Mouse (Mus musculus): Measurements from ENCODE around the gene S100a3. TPM values are rescaled to one million over a fixed set of nuclear protein-coding genes. Genes with fewer than 3 reads are reported as not detected.

Gene S100a3
- polyA plus RNA-seq (2014; fragmentation: Illumina TruSeq; extraction: RNeasy Lipid Tissue Mini Kit (QIAGEN cat#74804); ENCODE audit: low read depth, low replicate concordance), result not detected

DNA sequence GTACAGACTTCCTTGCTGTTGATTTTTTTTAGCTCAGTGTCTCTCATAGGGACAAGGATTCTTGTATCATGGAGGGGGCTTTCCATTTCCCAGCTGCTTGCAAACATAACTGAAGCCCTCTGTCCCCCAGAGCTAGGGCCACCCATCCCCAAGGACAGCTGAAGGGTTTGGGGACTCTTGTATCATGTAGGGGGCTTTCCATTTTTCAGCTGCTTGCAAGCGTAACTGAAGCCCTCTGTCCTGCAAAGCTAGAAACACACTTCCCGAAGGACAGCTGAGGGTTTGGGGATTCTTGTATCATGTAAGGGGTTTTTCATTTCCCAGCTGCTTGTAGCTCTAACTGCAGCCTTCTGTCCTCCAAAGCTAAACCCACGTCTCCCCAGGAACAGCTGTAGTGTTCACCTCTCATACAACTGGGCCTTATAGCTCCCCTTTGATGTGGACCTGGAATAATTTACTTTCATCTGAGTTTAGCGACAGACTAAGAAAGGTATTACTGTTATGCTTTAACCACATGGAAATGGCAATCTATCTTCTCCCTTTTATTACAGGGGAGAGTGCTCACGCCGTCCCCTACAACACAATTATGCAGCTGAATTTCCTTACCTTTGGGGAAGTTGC is at the start of gene S100a3:
TSS of gene S100a3 (plus strand) at position 571 of the 621 bp plus-strand sequence.

DNA sequence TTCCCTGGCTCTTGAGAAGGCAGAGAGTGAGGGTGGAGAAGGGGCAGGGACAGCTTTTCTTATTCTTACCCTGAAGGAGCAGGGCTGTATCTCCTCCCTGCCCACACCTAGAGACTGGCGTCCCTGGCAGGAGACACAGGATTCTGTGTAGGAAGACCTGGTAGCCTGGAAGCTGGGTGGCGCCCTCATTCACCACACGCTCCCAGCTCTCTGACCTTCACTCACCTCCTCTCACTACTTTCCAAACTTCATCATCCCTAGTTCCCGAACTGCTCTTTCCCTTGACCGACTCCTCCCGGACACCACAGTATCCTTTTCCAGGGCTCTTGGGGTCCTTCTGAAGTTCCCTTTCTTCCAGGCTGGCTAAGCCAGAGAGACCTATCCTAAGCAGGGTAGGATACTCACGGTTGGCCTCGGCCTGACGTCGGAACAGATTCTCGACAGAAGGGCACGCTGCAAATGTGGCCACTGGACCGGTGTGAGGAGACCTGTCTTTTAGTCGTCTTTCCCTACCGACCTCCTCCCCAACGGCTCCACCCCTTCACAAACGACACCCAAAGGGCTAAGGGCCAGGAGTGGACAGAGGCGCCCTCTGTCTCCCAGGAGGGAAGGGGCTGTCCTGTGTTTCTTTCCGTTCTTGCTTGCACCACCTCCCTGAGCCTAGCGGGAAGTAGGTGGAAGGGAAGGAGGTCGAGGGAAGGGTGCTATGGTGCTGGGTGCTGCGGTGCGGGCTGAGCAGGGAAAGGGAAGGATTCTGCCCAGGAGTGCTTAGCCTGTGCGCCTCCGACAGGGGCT is 46.4 kb upstream of the S100a3 start, which contains the start of the genes S100a1 and S100a13:
TSS of gene S100a1 (minus strand) at position 597 of the 795 bp plus-strand sequence.
TSS of gene S100a13 (plus strand) at position 640 of the 795 bp plus-strand sequence.

DNA sequence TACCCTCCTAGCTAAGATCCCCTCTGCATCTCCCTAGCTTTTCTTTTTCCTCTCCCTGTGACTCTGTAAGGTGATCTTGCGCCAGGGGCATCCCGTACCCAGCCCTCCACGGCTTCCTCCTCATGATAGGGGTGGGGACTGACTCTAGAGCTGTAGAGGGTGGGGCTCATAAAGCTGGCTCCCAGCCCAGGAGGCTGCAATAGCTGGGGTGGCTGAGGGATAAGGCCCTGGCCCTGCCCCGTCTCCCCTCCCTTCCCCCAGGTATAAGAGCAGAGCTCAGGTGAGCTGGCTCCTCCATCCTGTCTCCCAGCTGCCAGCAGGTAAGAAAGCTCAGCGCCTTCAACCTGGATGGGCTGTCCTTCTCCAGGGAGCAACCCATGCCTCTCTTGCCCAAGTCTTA is 33.8 kb upstream of the S100a3 start, which contains the start of gene S100a14:
TSS of gene S100a14 (plus strand) at position 277 of the 400 bp plus-strand sequence.

DNA sequence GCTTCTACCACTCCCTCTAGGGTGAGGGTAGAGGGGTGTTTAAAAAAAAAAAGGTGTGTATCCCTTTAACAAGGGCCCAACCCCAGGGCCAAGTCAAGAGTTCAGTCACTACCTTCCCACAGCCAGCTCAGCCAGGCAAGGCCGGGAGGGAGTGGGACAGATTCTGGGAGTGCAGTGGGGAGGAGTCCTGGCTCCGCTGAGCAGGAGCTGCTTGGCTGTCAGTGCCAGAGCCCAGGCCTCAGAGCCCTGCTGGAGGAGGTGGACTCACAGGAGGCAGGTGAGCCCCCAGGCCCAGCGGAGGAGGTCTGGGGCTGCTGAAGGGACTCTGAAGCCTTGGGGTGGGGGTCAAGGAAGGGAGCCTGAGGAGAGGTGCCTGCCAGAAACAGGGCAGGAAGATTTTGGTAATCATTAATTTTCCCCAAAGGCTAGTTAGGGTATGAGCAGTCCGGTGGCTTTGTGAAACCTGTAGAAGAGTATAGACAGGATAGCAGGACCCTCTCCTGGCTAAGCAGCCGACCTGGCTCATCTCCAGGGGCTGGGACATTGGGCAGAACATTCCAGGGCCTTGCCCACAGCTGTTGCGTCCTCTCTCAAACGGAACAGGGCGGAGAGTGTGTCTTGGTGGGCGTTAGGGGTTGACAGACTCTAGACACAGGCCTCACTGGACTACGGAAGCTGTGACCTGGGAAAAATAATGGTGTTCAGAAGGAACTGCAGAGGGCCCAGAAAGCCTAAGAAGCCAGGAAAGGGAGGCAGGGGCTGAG is 23.1 kb upstream of the S100a3 start, which contains the start of gene S100a16:
TSS of gene S100a16 (plus strand) at position 114 of the 764 bp plus-strand sequence.

DNA sequence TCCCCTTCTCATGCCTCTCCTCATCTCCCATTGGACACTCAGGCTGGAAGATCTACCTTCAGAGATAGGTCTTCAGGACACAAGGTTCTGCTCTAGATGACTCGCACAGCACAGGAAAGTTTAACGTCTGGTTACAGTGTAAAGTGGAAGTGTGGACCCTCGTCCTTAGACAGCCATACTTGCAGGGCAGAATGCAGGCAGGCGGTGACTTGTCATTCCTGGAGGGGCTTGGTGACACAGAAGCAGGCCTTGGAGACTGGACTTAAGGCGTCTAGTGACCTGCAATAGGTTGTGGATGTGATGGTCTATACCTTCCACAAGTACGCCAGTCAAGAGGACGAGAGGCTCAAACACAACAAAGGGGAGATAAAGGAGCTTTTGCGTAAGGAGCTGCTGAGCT is 29.6 kb downstream of the S100a3 start, which contains the start of gene S100a2:
TSS of gene S100a2 (plus strand) at position 301 of the 400 bp plus-strand sequence.

DNA sequence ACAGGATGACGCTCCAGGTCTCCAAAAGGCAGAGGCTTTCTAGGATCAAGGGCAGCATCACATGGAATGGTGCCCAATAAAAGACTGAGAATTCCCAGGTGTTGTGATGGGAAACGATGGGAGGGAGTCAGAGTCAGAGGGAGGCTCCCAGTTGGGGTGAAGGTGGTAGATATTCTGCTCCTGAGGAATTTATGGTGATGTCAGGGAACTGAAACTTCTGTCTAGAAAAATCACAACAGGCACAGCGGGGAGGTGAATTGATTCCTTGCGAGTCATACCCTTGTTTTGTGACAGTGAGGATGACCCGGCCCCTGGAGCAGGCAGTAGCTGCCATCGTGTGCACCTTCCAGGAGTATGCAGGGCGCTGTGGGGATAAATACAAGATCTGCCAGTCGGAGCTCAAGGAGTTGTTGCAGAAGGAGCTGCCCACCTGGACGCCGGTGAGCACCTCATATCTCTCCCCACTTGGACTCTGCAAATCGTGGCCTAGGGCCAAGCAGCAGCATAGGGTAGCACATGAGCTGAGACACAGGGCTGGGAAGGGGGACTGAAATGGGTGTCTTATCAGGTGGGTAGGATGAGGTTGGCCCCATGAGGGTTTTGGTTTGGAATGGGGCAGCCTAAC is 41.2 kb downstream of the S100a3 start, which contains the start of gene Gm42674:
TSS of gene Gm42674 (plus strand) at position 419 of the 625 bp plus-strand sequence.

DNA sequence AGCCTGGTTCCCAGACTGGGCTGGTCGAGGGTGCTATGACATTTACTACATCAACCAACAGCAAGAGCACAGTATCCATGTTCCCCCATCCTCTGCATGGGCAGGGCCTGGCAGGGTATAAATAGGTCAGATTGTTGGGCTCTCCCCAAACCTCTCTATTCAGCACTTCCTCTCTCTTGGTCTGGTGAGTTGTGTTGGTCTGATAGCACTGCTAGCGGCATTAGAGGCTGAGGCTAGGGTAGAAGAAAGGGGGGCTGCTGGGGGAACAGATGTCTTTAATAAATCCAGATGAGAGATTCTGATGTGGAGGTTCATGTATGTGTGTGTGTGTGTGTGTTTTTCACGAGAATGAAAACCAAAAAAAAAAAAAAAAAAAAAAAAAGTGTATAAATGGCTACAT is 43.2 kb downstream of the S100a3 start, which contains the start of gene S100a4:
TSS of gene S100a4 (plus strand) at position 149 of the 400 bp plus-strand sequence.

DNA sequence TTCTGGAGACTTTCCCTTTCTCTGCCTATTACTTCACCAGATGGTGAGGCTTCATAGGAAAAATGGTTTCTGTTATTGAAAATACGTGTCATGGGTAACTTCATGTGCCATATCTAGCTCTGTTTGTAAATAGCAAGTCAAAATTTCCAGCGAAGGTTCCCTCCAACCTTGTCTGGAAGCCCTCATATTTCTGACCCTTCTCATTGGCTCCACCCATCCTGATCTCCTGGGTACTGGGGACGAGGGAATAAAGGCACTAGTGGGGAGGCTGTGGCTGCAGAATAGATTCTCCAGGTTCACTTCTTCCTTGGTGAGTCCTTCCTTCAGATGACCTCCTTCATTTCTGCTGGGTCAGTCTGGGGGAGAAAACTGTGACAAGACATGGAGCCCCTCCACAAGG is 47.8 kb downstream of the S100a3 start, which contains the start of gene S100a5:
TSS of gene S100a5 (plus strand) at position 301 of the 400 bp plus-strand sequence.

DNA sequence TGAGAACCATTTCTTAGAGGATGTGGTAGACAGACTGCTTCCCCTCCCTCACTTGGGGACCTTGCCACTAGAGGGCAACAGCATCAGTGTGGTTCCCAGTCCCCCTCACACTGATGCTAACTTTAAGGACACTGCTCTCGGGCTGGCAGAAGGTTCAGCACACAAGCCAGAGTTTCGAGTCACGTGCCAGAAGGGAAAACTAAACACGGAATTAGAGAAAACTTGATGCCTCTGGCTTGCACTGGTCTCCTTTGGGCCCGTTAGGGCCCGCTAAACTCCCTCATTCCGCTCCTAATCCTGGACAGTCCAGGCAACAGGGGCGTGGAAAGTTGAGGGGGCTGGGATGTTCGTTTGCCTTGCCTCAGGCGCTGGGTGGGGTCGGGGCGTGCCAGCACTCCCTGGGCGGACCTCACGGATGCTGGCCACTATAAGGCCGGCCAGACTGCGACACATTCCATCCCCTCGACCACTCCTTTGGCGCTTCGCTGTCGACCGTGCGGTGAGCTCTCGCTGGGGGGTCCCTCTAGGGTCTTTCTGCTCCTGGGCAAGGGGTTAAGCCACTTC is 52.4 kb downstream of the S100a3 start, which contains the start of gene S100a6:
TSS of gene S100a6 (plus strand) at position 155 of the 564 bp plus-strand sequence.

Other genes starting within 250 kb of the S100a3 start
- 1.7 TPM for gene Slc27a3, start 170.6 kb upstream of the S100a3 start, polyA plus RNA-seq (2014; fragmentation: Illumina TruSeq; extraction: RNeasy Lipid Tissue Mini Kit (QIAGEN cat#74804); ENCODE audit: low read depth, low replicate concordance)
- 32.7 TPM for gene Ints3, start 127.0 kb upstream of the S100a3 start, polyA plus RNA-seq (2014; fragmentation: Illumina TruSeq; extraction: RNeasy Lipid Tissue Mini Kit (QIAGEN cat#74804); ENCODE audit: low read depth, low replicate concordance)
- gene Npr1, start 94.7 kb upstream of the S100a3 start, polyA plus RNA-seq (2014; fragmentation: Illumina TruSeq; extraction: RNeasy Lipid Tissue Mini Kit (QIAGEN cat#74804); ENCODE audit: low read depth, low replicate concordance), result 159 TPM
- 73.4 TPM for gene Ilf2, start 84.5 kb upstream of the S100a3 start, polyA plus RNA-seq (2014; fragmentation: Illumina TruSeq; extraction: RNeasy Lipid Tissue Mini Kit (QIAGEN cat#74804); ENCODE audit: low read depth, low replicate concordance)
- 156 TPM for gene Snapin, start 69.5 kb upstream of the S100a3 start, polyA plus RNA-seq (2014; fragmentation: Illumina TruSeq; extraction: RNeasy Lipid Tissue Mini Kit (QIAGEN cat#74804); ENCODE audit: low read depth, low replicate concordance)
- 164 TPM for gene Chtop, start 51.1 kb upstream of the S100a3 start, polyA plus RNA-seq (2014; fragmentation: Illumina TruSeq; extraction: RNeasy Lipid Tissue Mini Kit (QIAGEN cat#74804); ENCODE audit: low read depth, low replicate concordance)
- gene S100a1, start 46.2 kb upstream of the S100a3 start, polyA plus RNA-seq (2014; fragmentation: Illumina TruSeq; extraction: RNeasy Lipid Tissue Mini Kit (QIAGEN cat#74804); ENCODE audit: low read depth, low replicate concordance), result 54.6 TPM
- 14.9 TPM for gene S100a13, start 46.1 kb upstream of the S100a3 start, polyA plus RNA-seq (2014; fragmentation: Illumina TruSeq; extraction: RNeasy Lipid Tissue Mini Kit (QIAGEN cat#74804); ENCODE audit: low read depth, low replicate concordance)
- gene S100a14, start 33.7 kb upstream of the S100a3 start, polyA plus RNA-seq (2014; fragmentation: Illumina TruSeq; extraction: RNeasy Lipid Tissue Mini Kit (QIAGEN cat#74804); ENCODE audit: low read depth, low replicate concordance), result not detected
- 41.3 TPM for gene S100a16, start 23.3 kb upstream of the S100a3 start, polyA plus RNA-seq (2014; fragmentation: Illumina TruSeq; extraction: RNeasy Lipid Tissue Mini Kit (QIAGEN cat#74804); ENCODE audit: low read depth, low replicate concordance)
- gene S100a2, start 29.7 kb downstream of the S100a3 start, polyA plus RNA-seq (2014; fragmentation: Illumina TruSeq; extraction: RNeasy Lipid Tissue Mini Kit (QIAGEN cat#74804); ENCODE audit: low read depth, low replicate concordance), result not detected
- gene Gm42674, start 41.3 kb downstream of the S100a3 start, polyA plus RNA-seq (2014; fragmentation: Illumina TruSeq; extraction: RNeasy Lipid Tissue Mini Kit (QIAGEN cat#74804); ENCODE audit: low read depth, low replicate concordance), result not detected
- 5.6 TPM for gene S100a4, start 43.2 kb downstream of the S100a3 start, polyA plus RNA-seq (2014; fragmentation: Illumina TruSeq; extraction: RNeasy Lipid Tissue Mini Kit (QIAGEN cat#74804); ENCODE audit: low read depth, low replicate concordance)
- not detected for gene S100a5, start 47.9 kb downstream of the S100a3 start, polyA plus RNA-seq (2014; fragmentation: Illumina TruSeq; extraction: RNeasy Lipid Tissue Mini Kit (QIAGEN cat#74804); ENCODE audit: low read depth, low replicate concordance)
- gene S100a6, start 52.3 kb downstream of the S100a3 start, polyA plus RNA-seq (2014; fragmentation: Illumina TruSeq; extraction: RNeasy Lipid Tissue Mini Kit (QIAGEN cat#74804); ENCODE audit: low read depth, low replicate concordance), result 20.2 TPM
- 0.47 TPM for gene S100a7a, start 93.4 kb downstream of the S100a3 start, polyA plus RNA-seq (2014; fragmentation: Illumina TruSeq; extraction: RNeasy Lipid Tissue Mini Kit (QIAGEN cat#74804); ENCODE audit: low read depth, low replicate concordance)
- 4.1 TPM for gene S100a8, start 108.4 kb downstream of the S100a3 start, polyA plus RNA-seq (2014; fragmentation: Illumina TruSeq; extraction: RNeasy Lipid Tissue Mini Kit (QIAGEN cat#74804); ENCODE audit: low read depth, low replicate concordance)
- gene S100a9, start 135.1 kb downstream of the S100a3 start, polyA plus RNA-seq (2014; fragmentation: Illumina TruSeq; extraction: RNeasy Lipid Tissue Mini Kit (QIAGEN cat#74804); ENCODE audit: low read depth, low replicate concordance), result not detected
- not detected for gene Pglyrp4, start 166.3 kb downstream of the S100a3 start, polyA plus RNA-seq (2014; fragmentation: Illumina TruSeq; extraction: RNeasy Lipid Tissue Mini Kit (QIAGEN cat#74804); ENCODE audit: low read depth, low replicate concordance)
- not detected for gene Gm5849, start 217.3 kb downstream of the S100a3 start, polyA plus RNA-seq (2014; fragmentation: Illumina TruSeq; extraction: RNeasy Lipid Tissue Mini Kit (QIAGEN cat#74804); ENCODE audit: low read depth, low replicate concordance)

All from adrenal gland, adult 10 weeks (tissue).